Mouse (Mus musculus): Measurements from ENCODE around the gene Cacybp. TPM values are rescaled to one million over a fixed set of nuclear protein-coding genes. Genes with fewer than 3 reads are reported as not detected.

Cacybp gene
- polyA plus RNA-seq, 1 experiment from 2014 or later = 203 TPM

- peak within 1 kb of the TSS; percentile 84 for H3K4me3 ChIP-seq (ENCODE audit: low read length)
- H3K27me3 ChIP-seq (ENCODE audit: insufficient read depth, low read length) = no peaks in the 10 kb centered on the region
- H3K27ac ChIP-seq (ENCODE audit: low read length) = peak within 1 kb of the TSS; percentile 70
- H3K4me2 ChIP-seq (replicated peaks; ENCODE audit: low read depth, low read length) = peak within 1 kb of the TSS; percentile 86
- 6% methylated on average over 31 of the region's 31 CpGs for WGBS
- peak; percentile 100 for ATAC-seq (ENCODE audit: low FRiP score, low TSS enrichment)
- H3K9me3 ChIP-seq (ENCODE audit: low read length) = no peaks in the 10 kb centered on the region
- H3K4me1 ChIP-seq (ENCODE audit: insufficient read depth, low read length) = peaks cover 7% of the 10 kb centered on the region
- peaks cover 16% of the 10 kb centered on the region for H3K36me3 ChIP-seq (ENCODE audit: insufficient read depth, low read length)
- peak within 1 kb of the TSS; percentile 89 for H3K9ac ChIP-seq (replicated peaks; ENCODE audit: low read length)
Measured at GRCm38 (mm10) chr1:160194529-160195336, 17.9 kb downstream of the Cacybp start, which contains the start of gene Mrps14. Mrps14 (plus strand) TSS chr1:160195215.

DNA sequence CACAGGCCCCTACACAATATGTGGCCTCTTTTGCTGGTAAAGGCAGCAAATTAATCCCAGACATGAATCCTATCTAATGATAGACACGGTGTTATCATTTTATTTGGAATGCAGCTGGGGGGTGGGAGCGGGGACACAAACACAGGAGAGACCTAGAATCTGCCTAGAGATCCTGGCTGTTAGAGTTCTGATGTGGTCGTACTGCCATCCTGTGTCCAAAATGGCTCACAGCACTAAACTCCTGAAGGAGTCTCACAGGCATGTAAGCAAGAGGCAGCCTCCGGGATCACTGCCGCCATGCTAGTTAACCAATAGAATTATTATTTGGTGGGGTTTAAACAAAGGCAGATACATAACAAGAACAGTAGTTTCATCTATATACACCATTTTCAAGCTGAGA lies 28.2 kb downstream of the Cacybp start:
- no peaks in the 10 kb centered on the region for H3K9me3 ChIP-seq (ENCODE audit: low read length)
- peak; percentile 75; the same call in 1 of the 2 replicates for ATAC-seq (ENCODE audit: low FRiP score, low TSS enrichment)

DNA sequence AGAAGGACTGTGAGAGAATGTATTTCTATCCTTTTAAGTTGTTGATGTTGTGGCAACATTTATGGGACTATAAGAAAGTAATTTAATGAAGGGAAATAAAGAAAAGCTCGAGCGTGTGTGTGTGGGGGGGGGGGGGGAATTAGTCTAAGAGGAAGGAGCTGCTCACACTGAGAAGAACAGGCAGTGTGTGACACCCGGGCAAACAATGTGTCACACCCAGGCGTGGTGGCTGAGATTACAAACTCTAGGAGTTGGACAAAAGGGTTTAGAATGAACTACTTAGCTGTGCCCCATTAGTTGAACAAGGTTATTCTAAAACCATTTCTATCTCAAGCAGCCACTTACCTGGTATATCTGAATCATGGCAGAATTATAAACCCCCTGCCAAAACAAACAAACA lies 31.5 kb downstream of the Cacybp start:
- Histone ChIP-seq H3K36me3 (ENCODE audit: insufficient read depth, low read length) (no peaks in the 10 kb centered on the region), H3K4me1 (ENCODE audit: insufficient read depth, low read length) (0 out of 2 replicates have a peak, but pooled peaks cover 3% of the 10 kb centered on the region), H3K27ac (ENCODE audit: low read length) (no peak overlapping the region), H3K4me3 (ENCODE audit: low read length) (no peak overlapping the region), H3K4me2 (replicated peaks; ENCODE audit: low read depth, low read length) (no peak overlapping the region), H3K27me3 (ENCODE audit: insufficient read depth, low read length) (no peaks in the 10 kb centered on the region), H3K9me3 (ENCODE audit: low read length) (no peaks in the 10 kb centered on the region), H3K9ac (replicated peaks; ENCODE audit: low read length) (no peak overlapping the region)
- 47% methylated on average over 4 of the region's 4 CpGs for WGBS
- no peak for ATAC-seq (ENCODE audit: low FRiP score, low TSS enrichment)

More for the DNA sequence above, 28.2 kb downstream of the Cacybp start:
- H3K4me1 ChIP-seq (ENCODE audit: insufficient read depth, low read length) = 0 out of 2 replicates have a peak, but pooled peaks cover 3% of the 10 kb centered on the region
- H3K9ac ChIP-seq (replicated peaks; ENCODE audit: low read length) = no peak overlapping the region
- WGBS = 9% methylated on average over 5 of the region's 5 CpGs
- H3K27me3 ChIP-seq (ENCODE audit: insufficient read depth, low read length) = no peaks in the 10 kb centered on the region
- no peak overlapping the region for H3K4me3 ChIP-seq (ENCODE audit: low read length)
- H3K36me3 ChIP-seq (ENCODE audit: insufficient read depth, low read length) = no peaks in the 10 kb centered on the region
- H3K4me2 ChIP-seq (replicated peaks; ENCODE audit: low read depth, low read length) = no peak overlapping the region; the same call in 1 of the 2 replicates
- no peak overlapping the region for H3K27ac ChIP-seq (ENCODE audit: low read length)

GRCm38 (mm10) chr1:160176903-160177302 lies 35.8 kb downstream of the Cacybp start:
- Histone ChIP-seq H3K4me1 (ENCODE audit: insufficient read depth, low read length) (0 out of 2 replicates have a peak, but pooled peaks cover 3% of the 10 kb centered on the region), H3K9ac (replicated peaks; ENCODE audit: low read length) (no peak overlapping the region), H3K36me3 (ENCODE audit: insufficient read depth, low read length) (no peaks in the 10 kb centered on the region), H3K4me2 (replicated peaks; ENCODE audit: low read depth, low read length) (no peak overlapping the region), H3K4me3 (ENCODE audit: low read length) (no peak overlapping the region), H3K9me3 (ENCODE audit: low read length) (no peaks in the 10 kb centered on the region), H3K27ac (ENCODE audit: low read length) (no peak overlapping the region), H3K27me3 (ENCODE audit: insufficient read depth, low read length) (no peaks in the 10 kb centered on the region)
- ATAC-seq (ENCODE audit: low FRiP score, low TSS enrichment) = no peak
- WGBS = 86% methylated on average over 8 of the region's 8 CpGs

- H3K4me1 ChIP-seq (ENCODE audit: insufficient read depth, low read length) = no peaks in the 10 kb centered on the region
- no peak overlapping the region for H3K9ac ChIP-seq (replicated peaks; ENCODE audit: low read length)
- no peaks in the 10 kb centered on the region for H3K9me3 ChIP-seq (ENCODE audit: low read length)
- 59% methylated on average over 3 of the region's 5 CpGs for WGBS
- no peaks in the 10 kb centered on the region for H3K27me3 ChIP-seq (ENCODE audit: insufficient read depth, low read length)
- no peaks in the 10 kb centered on the region for H3K36me3 ChIP-seq (ENCODE audit: insufficient read depth, low read length)
- no peak overlapping the region for H3K27ac ChIP-seq (ENCODE audit: low read length)
- no peak for ATAC-seq (ENCODE audit: low FRiP score, low TSS enrichment)
- no peak overlapping the region for H3K4me3 ChIP-seq (ENCODE audit: low read length)
- H3K4me2 ChIP-seq (replicated peaks; ENCODE audit: low read depth, low read length) = no peak overlapping the region
Measured at GRCm38 (mm10) chr1:160166600-160166999, 46.1 kb downstream of the Cacybp start.

DNA sequence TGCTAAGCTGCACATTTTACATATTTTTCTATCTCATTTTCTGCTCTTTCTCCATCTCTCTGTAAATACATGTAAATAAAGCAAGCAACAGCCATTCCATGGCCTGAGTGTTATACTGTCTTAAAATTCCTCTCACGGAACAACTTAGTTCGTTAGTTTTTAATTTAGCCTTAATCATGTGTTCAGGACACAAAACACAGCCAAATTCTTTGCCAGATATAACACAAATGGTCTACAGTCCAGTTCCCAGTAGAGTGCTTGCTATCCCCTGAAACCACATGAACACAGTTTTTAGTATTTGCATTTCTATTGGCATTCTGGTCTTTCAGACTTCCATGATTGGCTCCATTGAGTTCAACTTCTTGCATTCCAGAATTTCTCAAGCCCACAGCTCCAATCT lies 54.5 kb downstream of the Cacybp start:
- H3K36me3 ChIP-seq (ENCODE audit: insufficient read depth, low read length) = no peaks in the 10 kb centered on the region
- WGBS = 88% methylated on average over 2 of the region's 2 CpGs
- no peak overlapping the region for H3K27ac ChIP-seq (ENCODE audit: low read length)
- no peak overlapping the region for H3K4me3 ChIP-seq (ENCODE audit: low read length)
- no peak overlapping the region for H3K4me2 ChIP-seq (replicated peaks; ENCODE audit: low read depth, low read length)
- ATAC-seq (ENCODE audit: low FRiP score, low TSS enrichment) = no peak
- no peak overlapping the region for H3K9ac ChIP-seq (replicated peaks; ENCODE audit: low read length)
- H3K9me3 ChIP-seq (ENCODE audit: low read length) = no peaks in the 10 kb centered on the region
- H3K27me3 ChIP-seq (ENCODE audit: insufficient read depth, low read length) = no peaks in the 10 kb centered on the region
- H3K4me1 ChIP-seq (ENCODE audit: insufficient read depth, low read length) = no peaks in the 10 kb centered on the region

DNA sequence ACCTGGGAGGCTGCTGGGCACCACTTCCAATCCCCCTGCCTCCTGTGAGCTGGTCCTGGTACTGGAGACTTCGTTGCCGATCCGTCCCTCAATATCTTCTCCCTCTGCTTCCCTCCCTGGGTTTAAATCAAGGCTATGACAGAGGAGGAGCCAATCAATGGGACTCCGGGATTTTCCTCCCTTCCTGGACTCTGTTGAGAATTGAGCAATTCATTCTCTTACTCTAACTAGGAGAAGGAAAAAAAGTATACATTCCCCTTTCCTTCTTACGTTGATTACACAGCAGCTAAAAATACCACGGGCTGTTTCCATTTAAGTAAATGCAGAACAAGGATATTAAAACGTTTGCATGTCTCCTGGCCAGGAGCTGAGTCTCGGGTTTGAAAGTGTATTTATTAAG lies 59.2 kb downstream of the Cacybp start, which contains the start of gene Tnn:
Gene Tnn, minus strand, starts transcription at position 101 of the 400 bp plus-strand sequence.
- H3K4me3 ChIP-seq (ENCODE audit: low read length) = no peak within 1 kb of the TSS
- no peaks in the 10 kb centered on the region for H3K4me1 ChIP-seq (ENCODE audit: insufficient read depth, low read length)
- no peak within 1 kb of the TSS for H3K4me2 ChIP-seq (replicated peaks; ENCODE audit: low read depth, low read length)
- no peaks in the 10 kb centered on the region for H3K36me3 ChIP-seq (ENCODE audit: insufficient read depth, low read length)
- H3K9ac ChIP-seq (replicated peaks; ENCODE audit: low read length) = no peak within 1 kb of the TSS
- H3K27me3 ChIP-seq (ENCODE audit: insufficient read depth, low read length) = no peaks in the 10 kb centered on the region
- no peaks in the 10 kb centered on the region for H3K9me3 ChIP-seq (ENCODE audit: low read length)
- H3K27ac ChIP-seq (ENCODE audit: low read length) = no peak within 1 kb of the TSS
- ATAC-seq (ENCODE audit: low FRiP score, low TSS enrichment) = no peak
- 49% methylated on average over 8 of the region's 8 CpGs for WGBS

Other genes starting within 250 kb of the Cacybp start
- 22.5 and 23.2 TPM in 2 replicates for gene 4930523C07Rik, start 168.5 kb downstream of the Cacybp start, polyA plus RNA-seq (2015; fragmentation: Nextera tagmentation; extraction: Ambion mirVana)
- gene Tnn, start 59.3 kb downstream of the Cacybp start, polyA plus RNA-seq (2015; fragmentation: Nextera tagmentation; extraction: Ambion mirVana) = 0.66 and 0.91 TPM in 2 replicates
- gene Mrps14, start 17.7 kb downstream of the Cacybp start, polyA plus RNA-seq (2015; fragmentation: Nextera tagmentation; extraction: Ambion mirVana) = 242 and 248 TPM in 2 replicates

Data from kidney, embryonic 16.5 days (tissue).